Mouse (Mus musculus) bone marrow macrophage, adult 2 months (primary cell): ENCODE measurements around the gene Gin1.

Experiments used
- CTCF ChIP-seq: IDR thresholded peaks from 2 replicates; pipeline ENCODE4 v1.5.1; 2012; ENCODE audit warnings: low read depth, mild to moderate bottlenecking, low read length, moderate library complexity
- POLR2A ChIP-seq: IDR thresholded peaks from 2 replicates; pipeline ENCODE4 v1.6.1; 2012; ENCODE audit warnings: mild to moderate bottlenecking, low read depth, low read length, borderline replicate concordance

DNA sequence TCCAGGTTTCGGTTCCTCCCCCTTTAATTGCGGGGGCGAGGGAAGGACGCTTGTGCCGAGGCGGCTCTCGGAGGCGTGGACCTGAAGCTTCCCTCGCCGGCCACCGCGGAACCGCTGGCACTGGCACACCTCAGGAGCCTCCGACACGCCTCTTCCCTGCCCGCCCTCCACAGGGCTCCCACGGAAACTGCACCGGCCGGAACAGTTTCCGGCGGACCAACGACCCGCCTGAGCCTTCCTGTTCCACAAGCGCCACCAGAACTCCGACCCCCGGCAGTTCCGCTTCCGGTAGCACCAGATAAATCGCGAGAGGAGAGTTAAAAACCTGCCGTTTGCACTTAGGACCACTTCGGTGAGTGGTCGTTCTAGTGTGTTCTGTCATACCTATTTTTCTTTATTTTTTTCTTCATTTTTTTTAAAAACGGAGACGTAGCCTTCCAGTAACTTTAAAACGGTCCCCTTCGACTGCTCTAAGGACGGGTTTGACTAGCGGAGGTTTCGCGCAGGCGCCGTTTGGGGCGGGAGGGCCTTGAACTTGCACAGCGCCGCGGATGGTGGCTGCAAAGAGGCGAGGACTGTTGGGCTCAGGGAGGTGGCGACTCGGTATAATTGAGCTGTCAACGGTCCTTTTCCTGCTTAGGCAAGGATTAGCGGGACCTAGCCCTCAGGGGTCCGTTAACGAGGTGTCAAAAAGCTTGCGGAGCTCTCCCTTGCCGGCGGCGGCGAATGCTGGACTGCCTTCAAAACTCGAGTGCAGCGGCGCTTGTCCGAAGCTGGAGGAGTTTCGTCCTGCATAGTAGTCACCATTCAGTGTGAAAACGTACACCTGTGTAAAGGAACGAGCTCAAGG, at the start of gene Gin1, which contains the start of gene Ppip5k2:
- TF ChIP-seq CTCF (no peak), POLR2A (0 out of 2 replicates have a peak, but pooled peaks have one; percentile 35)
